Mouse (Mus musculus) intestine, embryonic 16.5 days (tissue): Measurements from ENCODE around the gene Hist1h2ap. TPM values are rescaled to one million over a fixed set of nuclear protein-coding genes. Genes with fewer than 3 reads are reported as not detected.
A peak's percentile ranks its signal among the peaks of the same experiment; 100 is the strongest.
"Not testable (repeated sequence)": the region's sequence is repeated elsewhere in the genome, so short reads cannot be mapped to it uniquely, and the experiment has no call there.

Experiments
- ATAC-seq: fragments of 200-750 bp; cut with Nextera tagmentation; 2 replicates; pipeline ENCODE4 v1.8.0; 2017; ENCODE audit warnings: moderate TSS enrichment, moderate library complexity
- H3K27ac ChIP-seq: fragments of 300-500 bp; sonication (generic); 2 replicates; pipeline ENCODE4 v1.5.1; 2014; ENCODE audit warnings: mild to moderate bottlenecking, low read length
- H3K27me3 ChIP-seq: fragments of 300-500 bp; sonication (generic); replicated peaks from 2 replicates; pipeline ENCODE4 v1.6.1; 2014; ENCODE audit warnings: low read length, control low read depth, mixed read lengths; ENCODE audit not compliant: control insufficient read depth, insufficient read depth
- H3K36me3 ChIP-seq: fragments of 300-500 bp; sonication (generic); 2 replicates; pipeline ENCODE4 v1.6.1; 2014; ENCODE audit warnings: low read length, control low read depth; ENCODE audit not compliant: control insufficient read depth, insufficient read depth
- H3K4me1 ChIP-seq: fragments of 300-500 bp; sonication (generic); 2 replicates; pipeline ENCODE4 v1.6.1; 2014; ENCODE audit warnings: low read length, control low read depth, mixed read lengths; ENCODE audit not compliant: control insufficient read depth, insufficient read depth
- H3K4me2 ChIP-seq: fragments of 300-500 bp; sonication (generic); 2 replicates; pipeline ENCODE4 v1.6.1; 2014; ENCODE audit warnings: low read depth, low read length, control low read depth
- H3K4me3 ChIP-seq: fragments of 300-500 bp; sonication (generic); 2 replicates; pipeline ENCODE4 v1.5.1; 2014; ENCODE audit warnings: mild to moderate bottlenecking, low read length
- H3K9ac ChIP-seq: fragments of 300-500 bp; sonication (generic); 2 replicates; pipeline ENCODE4 v1.6.1; 2014; ENCODE audit warnings: low read depth, low read length
- H3K9me3 ChIP-seq: fragments of 300-500 bp; sonication (generic); 2 replicates; pipeline ENCODE4 v1.6.1; 2016; ENCODE audit warnings: low read length, control low read depth; ENCODE audit not compliant: control insufficient read depth
- WGBS: fragments of 180-500 bp; shearing (Covaris S2); extraction: QIAGEN DNeasy Blood & Tissue Kit; methylation state at CpG from one replicate; pipeline ENCODE4 v1.1.7; 2014; 5-methylcytosine and 5-hydroxymethylcytosine counted together
- polyA plus RNA-seq: library from polyadenylated mRNA; unstranded; fragments of >200 nt; fragmentation: Nextera tagmentation; extraction: Ambion mirVana; gene quantifications from 2 replicates; pipeline ENCODE4 v1.2.1, GENCODE M21; 2015

Hist1h2ap gene
- 2,307 and 2,693 TPM in 2 replicates for polyA plus RNA-seq

GRCm38 (mm10) chr13:21833461-21833860, at the start of gene Hist1h2ap, which contains the start of gene Hist1h2br:
TSS of gene Hist1h2ap (minus strand) at chr13:21833507.
TSS of gene Hist1h2br (plus strand) at chr13:21833743.
- H3K27me3 ChIP-seq, H3K27ac ChIP-seq, H3K9me3 ChIP-seq, H3K36me3 ChIP-seq, H3K4me2 ChIP-seq, H3K4me1 ChIP-seq, H3K4me3 ChIP-seq, H3K9ac ChIP-seq: not testable (repeated sequence)
- ATAC-seq, result peak; percentile 92
- WGBS, result no CpG with 5 or more reads among the region's 24 CpGs

- Histone ChIP-seq H3K4me2 (peak overlapping the region; percentile 50), H3K36me3 (no peaks in the 10 kb centered on the region), H3K4me3 (peak overlapping the region; percentile 55), H3K27me3 (no peaks in the 10 kb centered on the region), H3K9ac (peak overlapping the region; percentile 32; the same call in 1 of the 2 replicates), H3K27ac (no peak overlapping the region), H3K9me3 (no peaks in the 10 kb centered on the region), H3K4me1 (no peaks in the 10 kb centered on the region)
- WGBS, result 4% methylated on average over 13 of the region's 13 CpGs
- peak; percentile 85 for ATAC-seq
Measured at GRCm38 (mm10) chr13:21882760-21883405, 49.6 kb upstream of the Hist1h2ap start.

- no peaks in the 10 kb centered on the region for H3K36me3 ChIP-seq
- H3K4me2 ChIP-seq, result peak overlapping the region; percentile 50
- H3K9me3 ChIP-seq, result no peaks in the 10 kb centered on the region
- 5% methylated on average over 27 of the region's 27 CpGs for WGBS
- no peak overlapping the region for H3K27ac ChIP-seq
- no peaks in the 10 kb centered on the region for H3K27me3 ChIP-seq
- H3K9ac ChIP-seq, result 0 out of 2 replicates have a peak overlapping the region, but pooled peaks have one; percentile 55
- no peaks in the 10 kb centered on the region for H3K4me1 ChIP-seq
- peak; percentile 88 for ATAC-seq
- H3K4me3 ChIP-seq, result peak overlapping the region; percentile 55
Measured at GRCm38 (mm10) chr13:21881878-21882669, 48.8 kb upstream of the Hist1h2ap start.

DNA sequence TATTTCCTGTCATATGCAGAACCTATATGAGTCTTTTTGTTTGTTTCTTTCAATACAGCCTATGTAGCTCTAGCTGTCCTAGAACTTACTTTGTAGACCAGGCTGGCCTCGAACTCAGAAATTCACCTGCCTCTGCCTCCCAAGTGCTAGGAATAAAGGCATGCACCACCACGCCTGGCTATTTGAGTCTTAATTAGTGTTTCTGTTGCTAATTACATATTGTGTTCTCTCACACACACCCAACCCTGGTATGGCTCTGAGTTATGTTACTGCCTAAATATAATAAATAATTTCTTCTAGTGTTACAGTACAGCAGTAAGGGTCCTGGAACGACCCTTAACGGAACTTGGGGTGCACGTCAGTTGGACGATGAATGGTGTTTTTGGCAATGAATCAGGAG, 47.4 kb upstream of the Hist1h2ap start:
- no peaks in the 10 kb centered on the region for H3K4me1 ChIP-seq
- no peak overlapping the region for H3K4me3 ChIP-seq
- H3K9me3 ChIP-seq, result no peaks in the 10 kb centered on the region
- H3K27ac ChIP-seq, result no peak overlapping the region
- H3K27me3 ChIP-seq, result no peaks in the 10 kb centered on the region
- no peak overlapping the region for H3K4me2 ChIP-seq
- 80% methylated on average over 6 of the region's 6 CpGs for WGBS
- ATAC-seq, result no peak
- no peaks in the 10 kb centered on the region for H3K36me3 ChIP-seq
- no peak overlapping the region for H3K9ac ChIP-seq

- H3K9ac ChIP-seq, H3K27me3 ChIP-seq, ATAC-seq, H3K27ac ChIP-seq, H3K36me3 ChIP-seq, H3K4me1 ChIP-seq, H3K4me3 ChIP-seq, H3K9me3 ChIP-seq, H3K4me2 ChIP-seq: not testable (repeated sequence)
- WGBS, result 76% methylated on average over 3 of the region's 3 CpGs
Measured at GRCm38 (mm10) chr13:21865503-21865902, 32.2 kb upstream of the Hist1h2ap start.

DNA sequence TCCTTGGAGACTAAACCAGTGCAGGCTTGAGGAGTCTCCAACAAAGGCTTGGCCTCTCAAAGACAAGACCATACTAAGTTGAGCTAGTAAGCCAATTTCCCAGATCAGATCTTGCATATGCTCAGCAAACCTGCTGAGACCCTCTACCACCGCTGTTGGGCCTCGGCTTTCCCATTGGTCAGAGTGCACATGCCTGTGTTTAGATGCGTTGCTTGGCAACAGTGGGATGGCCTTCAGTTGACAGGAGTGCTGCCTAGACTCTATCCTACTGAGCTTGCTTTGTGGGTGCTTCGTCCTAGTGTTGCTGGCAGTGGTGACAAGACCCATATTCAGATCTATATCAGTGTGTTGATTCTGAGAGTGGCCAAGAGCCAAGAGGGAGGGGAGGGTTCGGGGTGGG, 28.3 kb upstream of the Hist1h2ap start:
- Histone ChIP-seq H3K4me3 (no peak overlapping the region), H3K4me2 (no peak overlapping the region), H3K9me3 (no peaks in the 10 kb centered on the region), H3K4me1 (no peaks in the 10 kb centered on the region), H3K27me3 (no peaks in the 10 kb centered on the region), H3K27ac (no peak overlapping the region), H3K9ac (no peak overlapping the region), H3K36me3 (no peaks in the 10 kb centered on the region)
- no peak for ATAC-seq
- WGBS, result 19% methylated on average over 5 of the region's 5 CpGs

- peak overlapping the region; percentile 53 for H3K4me3 ChIP-seq
- peak; percentile 71 for ATAC-seq
- peak overlapping the region; percentile 50 for H3K4me2 ChIP-seq
- peak overlapping the region; percentile 48; the same call in 1 of the 2 replicates for H3K9ac ChIP-seq
- no peaks in the 10 kb centered on the region for H3K27me3 ChIP-seq
- H3K9me3 ChIP-seq, result no peaks in the 10 kb centered on the region
- H3K36me3 ChIP-seq, result no peaks in the 10 kb centered on the region
- WGBS, result 3% methylated on average over 15 of the region's 15 CpGs
- no peaks in the 10 kb centered on the region for H3K4me1 ChIP-seq
- no peak overlapping the region for H3K27ac ChIP-seq
Measured at GRCm38 (mm10) chr13:21855698-21856162, 22.4 kb upstream of the Hist1h2ap start.

GRCm38 (mm10) chr13:21855146-21855545, 21.8 kb upstream of the Hist1h2ap start:
- no peaks in the 10 kb centered on the region for H3K36me3 ChIP-seq
- no peaks in the 10 kb centered on the region for H3K4me1 ChIP-seq
- no peak overlapping the region for H3K27ac ChIP-seq
- WGBS, result 4% methylated on average over 11 of the region's 11 CpGs
- H3K9ac ChIP-seq, result no peak overlapping the region
- no peaks in the 10 kb centered on the region for H3K9me3 ChIP-seq
- peak overlapping the region; percentile 53 for H3K4me3 ChIP-seq
- H3K27me3 ChIP-seq, result no peaks in the 10 kb centered on the region
- peak; percentile 91 for ATAC-seq
- H3K4me2 ChIP-seq, result peak overlapping the region; percentile 50

GRCm38 (mm10) chr13:21852215-21852945, 19.1 kb upstream of the Hist1h2ap start:
- Histone ChIP-seq H3K36me3 (no peaks in the 10 kb centered on the region), H3K27ac (no peak overlapping the region), H3K4me1 (no peaks in the 10 kb centered on the region), H3K27me3 (no peaks in the 10 kb centered on the region), H3K4me3 (no peak overlapping the region), H3K4me2 (no peak overlapping the region), H3K9ac (no peak overlapping the region), H3K9me3 (no peaks in the 10 kb centered on the region)
- ATAC-seq, result no peak
- WGBS, result 57% methylated on average over 3 of the region's 3 CpGs
